Mouse (Mus musculus) MEL (cell line): ENCODE measurements at regions not wholly inside any gene's neighbourhood (a gene's known extent, or its start where the extent isn't known, plus 50 kb on each side); places are given as distances from the start of the nearest gene placed in this dataset.

Source experiments
- GATA1 ChIP-seq: IDR thresholded peaks from 2 replicates; pipeline ENCODE4 v1.6.1; 2011; ENCODE audit warnings: low read depth, low read length, improper control_type of control experiment
- JUND ChIP-seq: IDR thresholded peaks from 2 replicates; pipeline ENCODE4 v1.6.1; 2011; ENCODE audit warnings: low read depth, mild to moderate bottlenecking, improper control_type of control experiment, low read length
- MXI1 ChIP-seq: IDR thresholded peaks from 2 replicates; pipeline ENCODE4 v1.6.1; 2011; ENCODE audit warnings: mild to moderate bottlenecking, low read depth, low read length, improper control_type of control experiment
- TCF12 ChIP-seq: IDR thresholded peaks from 2 replicates; pipeline ENCODE4 v1.6.1; 2014; ENCODE audit warnings: low read depth, mild to moderate bottlenecking, inconsistent platforms, low read length, improper control_type of control experiment, moderate library complexity
- ZNF384 ChIP-seq: IDR thresholded peaks from 2 replicates; pipeline ENCODE4 v1.6.1; 2012; ENCODE audit warnings: low read depth, mild to moderate bottlenecking, inconsistent platforms, low read length, improper control_type of control experiment

DNA sequence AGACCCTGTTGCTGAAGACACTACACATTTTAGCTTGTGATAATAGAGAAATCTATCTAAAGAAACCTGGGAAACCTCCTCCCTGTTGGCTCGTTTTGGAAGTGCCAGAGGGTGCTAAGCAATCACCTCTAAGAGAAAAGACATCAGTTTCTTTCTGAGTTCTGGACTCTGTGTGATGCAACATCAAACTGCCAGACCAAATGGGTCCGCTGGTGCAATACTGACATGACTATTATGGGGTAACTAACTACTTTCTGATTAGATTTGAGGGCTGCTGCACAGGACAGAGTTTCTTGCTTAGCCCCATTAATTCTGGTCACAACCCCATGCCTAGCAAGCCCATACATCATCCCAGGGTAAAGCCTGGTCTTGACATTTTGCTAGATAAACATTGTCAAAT, 517.7 kb upstream of the Rgs18 start:
- TF ChIP-seq ZNF384: no peak
- no peak for TF ChIP-seq GATA1
- TF ChIP-seq MXI1: no peak
- TF ChIP-seq TCF12: no peak
- TF ChIP-seq JUND: no peak
